In genomic region chr1:90275786-90276520, GRCm38 (mm10) we compare ENCODE assay signal across 14 mouse cellular contexts.
DNase-seq lines count a peak whose midpoint lies in the region; ATAC-seq lines count a peak whose summit lies in the region.
"Had no signal": no experiment of that assay in that cellular context is flagged by ENCODE, and none has a peak within 500 bp of the region (broad histone marks: within the 10 kb centered on the region; RNA-seq: fewer than 3 reads in every experiment).

No protein-coding gene starts in this region.

- peaks cover 64% of the 10 kb centered on the region for H3K4me1 ChIP-seq in embryonic facial prominence, embryonic 13.5 days
- H3K4me1 ChIP-seq in liver, embryonic 11.5 days (replicated peaks; ENCODE audit: control insufficient read depth, insufficient read depth, low read length): no peaks in the 10 kb centered on the region

- H3K36me3 ChIP-seq in embryonic facial prominence, embryonic 13.5 days: no peaks in the 10 kb centered on the region
- H3K36me3 ChIP-seq in liver, embryonic 11.5 days (ENCODE audit: control insufficient read depth, insufficient read depth, low read length): no peaks in the 10 kb centered on the region
- H3K36me3 ChIP-seq: G1E; limb, embryonic 13.5 days; midbrain, embryonic 10.5 days; neural tube, embryonic 13.5 days had no signal

- no peak overlapping the region for H3K4me3 ChIP-seq in embryonic facial prominence, embryonic 13.5 days
- no peak overlapping the region for H3K4me3 ChIP-seq in liver, embryonic 11.5 days (ENCODE audit: low read depth, low read length)
- H3K4me3 ChIP-seq: limb, embryonic 13.5 days; midbrain, embryonic 10.5 days; neural tube, embryonic 13.5 days had no signal

- no peak overlapping the region for H3K9ac ChIP-seq in embryonic facial prominence, embryonic 13.5 days
- H3K9ac ChIP-seq in liver, embryonic 11.5 days (ENCODE audit: low read depth, low read length): no peak overlapping the region; the same call in 1 of the 2 replicates
- H3K9ac ChIP-seq: limb, embryonic 13.5 days; neural tube, embryonic 13.5 days had no signal

- H3K4me2 ChIP-seq in embryonic facial prominence, embryonic 13.5 days: no peak overlapping the region
- no peak overlapping the region for H3K4me2 ChIP-seq in liver, embryonic 11.5 days
- H3K4me2 ChIP-seq: limb, embryonic 13.5 days; neural tube, embryonic 13.5 days had no signal

- no peaks in the 10 kb centered on the region for H3K27me3 ChIP-seq in embryonic facial prominence, embryonic 13.5 days
- H3K27me3 ChIP-seq in liver, embryonic 11.5 days (replicated peaks; ENCODE audit: control insufficient read depth, insufficient read depth, low read length): no peaks in the 10 kb centered on the region

- no peak for ATAC-seq in embryonic facial prominence, embryonic 13.5 days (ENCODE audit: insufficient number of reproducible peaks, insufficient read depth, low FRiP score, low TSS enrichment, low read depth)
- no peak for ATAC-seq in liver, embryonic 11.5 days (replicated peaks; ENCODE audit: low FRiP score)

- DNase-seq in layer of hippocampus, adult 18-20 months (ENCODE audit: low spot score in 2 of 2): peak; percentile 47 to 72
- no peak for DNase-seq in layer of hippocampus, postnatal 14 days (ENCODE audit: low spot score in 2 of 2)
- peak; percentile 68 for DNase-seq in ES-CJ7 (ENCODE audit: low read depth, low spot score)
- no peak for DNase-seq in liver, embryonic 11.5 days (ENCODE audit: low spot score)
- DNase-seq in thymus, postnatal 25 days: no peak
- no peak for DNase-seq in MN1 (ENCODE audit: low spot score)
- DNase-seq in adrenal gland, adult 8-10 months: no peak
- DNase-seq: kidney, adult 11 months; thymus, postnatal 36 days had no signal

- 80% methylated on average over 16 of the region's 16 CpGs for WGBS in embryonic facial prominence, embryonic 13.5 days
- 87% methylated on average over 16 of the region's 16 CpGs for whole genome bisulfite sequencing in liver, embryonic 11.5 days

- H3K27ac ChIP-seq in embryonic facial prominence, embryonic 13.5 days: peak overlapping the region; percentile 84; the same call in 1 of the 2 replicates
- peak overlapping the region; percentile 32; the same call in 1 of the 2 replicates for H3K27ac ChIP-seq in liver, embryonic 11.5 days (ENCODE audit: low read depth, low read length)
- H3K27ac ChIP-seq: limb, embryonic 13.5 days; neural tube, embryonic 13.5 days had no signal

- no peaks in the 10 kb centered on the region for H3K9me3 ChIP-seq in embryonic facial prominence, embryonic 13.5 days
- H3K9me3 ChIP-seq in liver, embryonic 11.5 days (ENCODE audit: control insufficient read depth, low read length): no peaks in the 10 kb centered on the region
- H3K9me3 ChIP-seq: midbrain, embryonic 10.5 days; neural tube, embryonic 13.5 days had no signal

Comparison
In these comparisons a context has a peak if more than half of its experiments do, and no peak if none do; other contexts are left out.
1. DNase-seq: peak in layer of hippocampus, adult 18-20 months (2 of 2) and ES-CJ7 (single experiment); none in layer of hippocampus, postnatal 14 days (0 of 2), liver, embryonic 11.5 days (single experiment), thymus, postnatal 25 days (single experiment), MN1 (single experiment) and adrenal gland, adult 8-10 months (single experiment).